ENCODE assay signal across 9 mouse cellular contexts in the genomic region with DNA sequence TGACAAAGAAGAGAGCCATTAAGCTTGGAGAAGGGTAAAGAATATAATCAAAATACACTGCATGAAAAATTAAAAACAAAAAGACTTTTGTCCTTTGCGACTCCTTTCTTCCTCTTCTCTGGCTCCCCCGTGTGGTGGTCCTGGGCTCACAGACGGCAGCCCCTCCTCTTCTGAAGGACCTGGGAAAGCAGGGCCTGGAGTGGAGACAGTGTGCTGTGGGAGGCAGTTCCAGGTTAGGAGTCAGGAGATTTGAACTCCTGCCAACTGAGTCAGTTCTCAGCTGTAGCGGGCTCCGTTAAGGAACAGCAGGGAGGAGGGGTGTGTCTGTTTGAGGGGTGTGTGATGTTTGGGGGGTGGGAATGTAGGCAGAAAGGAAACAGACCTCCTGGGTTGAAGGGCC. TPM values are rescaled to one million over a fixed set of nuclear protein-coding genes. Genes with fewer than 3 reads are reported as not detected.
A peak's percentile ranks its signal among the peaks of the same experiment; 100 is the strongest.
DNase-seq lines count a peak whose midpoint lies in the region; ATAC-seq and TF ChIP-seq lines count a peak whose summit lies in the region.
"Had no signal": no experiment of that assay in that cellular context is flagged by ENCODE, and none has a peak within 500 bp of the region (broad histone marks: within the 10 kb centered on the region; RNA-seq: fewer than 3 reads in every experiment).

No protein-coding gene starts in this region.

- H3K27ac ChIP-seq in ES-E14 (ENCODE audit: insufficient read depth, low read depth, low read length, poor library complexity, severe bottlenecking): no peak overlapping the region
- H3K27ac ChIP-seq in embryonic facial prominence, embryonic 11.5 days (replicated peaks; ENCODE audit: low read depth, low read length): no peak overlapping the region
- no peak overlapping the region for H3K27ac ChIP-seq in midbrain, embryonic 13.5 days
- no peak overlapping the region for H3K27ac ChIP-seq in spleen, adult 2 months (ENCODE audit: insufficient read depth, low read length)
- H3K27ac ChIP-seq: limb, embryonic 15.5 days had no signal

- no peaks in the 10 kb centered on the region for H3K27me3 ChIP-seq in embryonic facial prominence, embryonic 11.5 days (ENCODE audit: control insufficient read depth, insufficient read depth, low read length)
- no peaks in the 10 kb centered on the region for H3K27me3 ChIP-seq in midbrain, embryonic 13.5 days
- H3K27me3 ChIP-seq in spleen, adult 2 months (ENCODE audit: control insufficient read depth, insufficient read depth, low read length): no peaks in the 10 kb centered on the region
- H3K27me3 ChIP-seq: limb, embryonic 15.5 days had no signal

- TF ChIP-seq CTCF in spleen, adult 2 months (IDR thresholded peaks at IDR 0.05; ENCODE audit: extremely low read depth, insufficient read depth, insufficient read length, insufficient replicate concordance): peak; percentile 89

- in situ Hi-C loops in ES-E14 (cut with MboI; ENCODE audit: low sequenced_read_pairs in 2 of 2, unreplicated experiment in 2 of 2): no loop called here

- TF ChIP-seq POLR2A in spleen, adult 2 months (IDR thresholded peaks at IDR 0.05; ENCODE audit: low read depth, low read length): no peak

- peak; percentile 24 for DNase-seq in ES-E14 (ENCODE audit: low read depth, low spot score)
- DNase-seq in adrenal gland, adult 18-20 months (ENCODE audit: low spot score in 2 of 2): peak; percentile 53 to 71
- peak; percentile 80 for DNase-seq in embryonic facial prominence, embryonic 11.5 days (ENCODE audit: low spot score)
- DNase-seq in heart, postnatal 36 days: peak; percentile 70 to 78
- peak; percentile 81 to 86 for DNase-seq in layer of hippocampus, postnatal 10 days (ENCODE audit: low spot score in 2 of 2)
- DNase-seq in spleen, adult 2 months (ENCODE audit: low read depth in 1 of 2, low spot score in 2 of 2): peak in 1 of 2 experiments; percentile 82

- H3K9me3 ChIP-seq in ES-E14 (ENCODE audit: control insufficient read depth, insufficient read depth, low read depth, low read length): no peaks in the 10 kb centered on the region
- no peaks in the 10 kb centered on the region for H3K9me3 ChIP-seq in embryonic facial prominence, embryonic 11.5 days (replicated peaks; ENCODE audit: control insufficient read depth, low read length)
- no peaks in the 10 kb centered on the region for H3K9me3 ChIP-seq in midbrain, embryonic 13.5 days
- H3K9me3 ChIP-seq: limb, embryonic 15.5 days had no signal

- intact Hi-C loops in heart, postnatal 36 days (cut with DNase I): loop anchor here (2.0 kb wide), 1 partner anchor 25 kb away; no protein-coding TSS in a partner anchor

- H3K4me2 ChIP-seq in embryonic facial prominence, embryonic 11.5 days (ENCODE audit: low read depth, low read length): no peak overlapping the region
- H3K4me2 ChIP-seq in midbrain, embryonic 13.5 days (replicated peaks): no peak overlapping the region
- H3K4me2 ChIP-seq: limb, embryonic 15.5 days had no signal

- H3K9ac ChIP-seq in ES-E14 (ENCODE audit: insufficient read depth, low read depth, low read length, poor library complexity, severe bottlenecking): no peak overlapping the region
- no peak overlapping the region for H3K9ac ChIP-seq in embryonic facial prominence, embryonic 11.5 days (replicated peaks; ENCODE audit: low read length)
- H3K9ac ChIP-seq in midbrain, embryonic 13.5 days (replicated peaks): no peak overlapping the region
- H3K9ac ChIP-seq: limb, embryonic 15.5 days had no signal

- WGBS in embryonic facial prominence, embryonic 11.5 days: 11% methylated on average over 5 of the region's 5 CpGs
- 10% methylated on average over 5 of the region's 5 CpGs for WGBS in midbrain, embryonic 13.5 days
- 19% methylated on average over 5 of the region's 5 CpGs for WGBS in spleen, adult 2 months

- no peak for ATAC-seq in embryonic facial prominence, embryonic 11.5 days (replicated peaks; ENCODE audit: insufficient number of reproducible peaks, low FRiP score, low TSS enrichment, low read depth)
- peak; percentile 56 for ATAC-seq in midbrain, embryonic 13.5 days
- ATAC-seq in erythroblast, adult 5-6 weeks (replicated peaks; ENCODE audit: low FRiP score, poor library complexity, severe bottlenecking): no peak

- no peak overlapping the region for H3K4me3 ChIP-seq in ES-E14 (ENCODE audit: insufficient read depth in 1 of 2, low read depth in 1 of 2, low read length in 2 of 2, poor library complexity in 1 of 2, severe bottlenecking in 1 of 2)
- no peak overlapping the region for H3K4me3 ChIP-seq in embryonic facial prominence, embryonic 11.5 days (ENCODE audit: low read depth, low read length)
- H3K4me3 ChIP-seq in midbrain, embryonic 13.5 days (replicated peaks): no peak overlapping the region
- no peak overlapping the region for H3K4me3 ChIP-seq in spleen, adult 2 months (ENCODE audit: extremely low read depth, insufficient read depth, insufficient read length)
- H3K4me3 ChIP-seq: limb, embryonic 15.5 days had no signal

- no peaks in the 10 kb centered on the region for H3K36me3 ChIP-seq in ES-E14 (ENCODE audit: control insufficient read depth, insufficient read depth, low read length, poor library complexity, severe bottlenecking)
- H3K36me3 ChIP-seq in embryonic facial prominence, embryonic 11.5 days (replicated peaks; ENCODE audit: control insufficient read depth, insufficient read depth, low read depth, low read length): no peaks in the 10 kb centered on the region
- no peaks in the 10 kb centered on the region for H3K36me3 ChIP-seq in midbrain, embryonic 13.5 days
- no peaks in the 10 kb centered on the region for H3K36me3 ChIP-seq in spleen, adult 2 months (ENCODE audit: control insufficient read depth, insufficient read depth, low read length)
- H3K36me3 ChIP-seq: limb, embryonic 15.5 days had no signal

- no peaks in the 10 kb centered on the region for H3K4me1 ChIP-seq in ES-E14 (ENCODE audit: control insufficient read depth in 2 of 2, insufficient read depth in 2 of 2, low read length in 2 of 2, poor library complexity in 1 of 2)
- H3K4me1 ChIP-seq in embryonic facial prominence, embryonic 11.5 days (ENCODE audit: control insufficient read depth, insufficient read depth, low read length): no peaks in the 10 kb centered on the region
- no peaks in the 10 kb centered on the region for H3K4me1 ChIP-seq in midbrain, embryonic 13.5 days (replicated peaks)
- H3K4me1 ChIP-seq in spleen, adult 2 months (ENCODE audit: control insufficient read depth, insufficient read depth, insufficient read length): peaks cover 15% of the 10 kb centered on the region; the same call in 1 of the 2 replicates

TF ChIP-seq in ES-E14, 5 proteins besides CTCF, POLR2A, EP300 and RAD21:
- TF ChIP-seq ZC3H11A (IDR thresholded peaks at IDR 0.05; ENCODE audit: borderline replicate concordance, low read depth, low read length) (0 out of 2 replicates have a peak, but pooled peaks have one; percentile 24), HCFC1 (IDR thresholded peaks at IDR 0.05; ENCODE audit: borderline replicate concordance, insufficient read depth, low read length) (no peak)

RNA-seq across cellular contexts. Expression of gene Rassf5, which starts 37.5 kb away (rescaled TPM):
- 0.76 and 1.2 TPM in 2 replicates for total RNA-seq in ES-E14 (2012; rRNA removed)
- total RNA-seq in adrenal gland, adult 18-20 months (2021): 10 to 100 TPM; 11.4 to 11.6 TPM
- 0.89 and 1.1 TPM in 2 replicates for polyA plus RNA-seq in embryonic facial prominence, embryonic 11.5 days (2014; fragmentation: Nextera tagmentation; extraction: Ambion mirVana)
- 1 to 10 TPM; 1.7 to 1.8 TPM for total RNA-seq in heart, postnatal 36 days (2021)
- 10 to 100 TPM; 20.0 to 21.0 TPM for total RNA-seq in layer of hippocampus, postnatal 10 days (2021)
- 1.7 and 1.9 TPM in 2 replicates for polyA plus RNA-seq in midbrain, embryonic 13.5 days (2015; fragmentation: Nextera tagmentation; extraction: Ambion mirVana)
- 37.3 and 40.4 TPM in 2 replicates for polyA plus RNA-seq in spleen, adult 2 months (2012; rRNA removed)
- total RNA-seq in erythroblast, adult 5-6 weeks (2015; ENCODE audit: low replicate concordance): 18.8 and 30.7 TPM in 2 replicates
- total RNA-seq in erythroblast, adult 5-6 weeks (2017; ENCODE audit: low replicate concordance): 11.7 and 15.2 TPM in 2 replicates

RNA-seq across cellular contexts. Expression of gene Eif2d, which starts 54.5 kb away (rescaled TPM):
- total RNA-seq in ES-E14 (2012; rRNA removed): 64.5 and 70.1 TPM in 2 replicates
- 10 to 100 TPM; 33.7 to 40.4 TPM for total RNA-seq in adrenal gland, adult 18-20 months (2021)
- polyA plus RNA-seq in embryonic facial prominence, embryonic 11.5 days (2014; fragmentation: Nextera tagmentation; extraction: Ambion mirVana): 63.6 and 66.9 TPM in 2 replicates
- total RNA-seq in heart, postnatal 36 days (2021): 10 to 100 TPM; 34.0 to 39.3 TPM
- total RNA-seq in layer of hippocampus, postnatal 10 days (2021): 10 to 100 TPM; 37.7 to 39.7 TPM
- 49.3 and 53.8 TPM in 2 replicates for polyA plus RNA-seq in midbrain, embryonic 13.5 days (2015; fragmentation: Nextera tagmentation; extraction: Ambion mirVana)
- polyA plus RNA-seq in spleen, adult 2 months (2012; rRNA removed): 17.4 and 19.6 TPM in 2 replicates
- total RNA-seq in erythroblast, adult 5-6 weeks (2015; ENCODE audit: low replicate concordance): 10.8 and 13.6 TPM in 2 replicates
- 10.9 and 12.4 TPM in 2 replicates for total RNA-seq in erythroblast, adult 5-6 weeks (2017; ENCODE audit: low replicate concordance)
